Mouse (Mus musculus) lung, adult 2 months (tissue): Measurements from ENCODE around the gene Tagap1. TPM values are rescaled to one million over a fixed set of nuclear protein-coding genes. Genes with fewer than 3 reads are reported as not detected.
A peak's percentile ranks its signal among the peaks of the same experiment; 100 is the strongest.
"Not testable (repeated sequence)": the region's sequence is repeated elsewhere in the genome, so short reads cannot be mapped to it uniquely, and the experiment has no call there.

Experiments
- DNase-seq: peaks from one replicate; pipeline ENCODE4 v3.0.0; 2022
- H3K4me1 ChIP-seq: fragments of 200-500 bp; 2 replicates; pipeline ENCODE4 v1.6.1; 2011; ENCODE audit warnings: low read length; ENCODE audit not compliant: control insufficient read depth, insufficient read depth
- H3K4me3 ChIP-seq: fragments of 200-500 bp; replicated peaks from 2 replicates; pipeline ENCODE3; 2011; ENCODE audit warnings: low read depth, mild to moderate bottlenecking, control low read depth, low read length; ENCODE audit errors: extremely low read depth
- WGBS: fragments of 180-500 bp; shearing (Covaris S2); methylation state at CpG from one replicate; pipeline ENCODE4 v1.1.7; 2018; 5-methylcytosine and 5-hydroxymethylcytosine counted together
- polyA plus RNA-seq: library from polyadenylated mRNA; depleted of rRNA; stranded (reverse); fragments of >200 nt; gene quantifications from 2 replicates; pipeline ENCODE4 v1.2.3, GENCODE M21; 2012; rRNA removed

The Tagap1 gene
- polyA plus RNA-seq = 10.1 and 13.1 TPM in 2 replicates

GRCm38 (mm10) chr17:6960776-6961175 lies at the start of gene Tagap1:
Gene Tagap1, minus strand, starts transcription at chr17:6961156.
- 1% methylated on average over 41 of the region's 51 CpGs for WGBS
- H3K4me1 ChIP-seq = not testable (repeated sequence)
- DNase-seq = peak; percentile 65
- peak within 1 kb of the TSS; percentile 59 for H3K4me3 ChIP-seq

GRCm38 (mm10) chr17:7009901-7010300 lies 48.9 kb upstream of the Tagap1 start:
- H3K4me1 ChIP-seq, H3K4me3 ChIP-seq, DNase-seq: not testable (repeated sequence)
- 28% methylated on average over 6 of the region's 9 CpGs for WGBS

GRCm38 (mm10) chr17:7009440-7009839 lies 48.5 kb upstream of the Tagap1 start:
- not testable (repeated sequence) for DNase-seq, H3K4me1 ChIP-seq, H3K4me3 ChIP-seq
- WGBS = no CpG with 5 or more reads among the region's 7 CpGs

GRCm38 (mm10) chr17:7008885-7009284 lies 47.9 kb upstream of the Tagap1 start:
- not testable (repeated sequence) for H3K4me3 ChIP-seq, DNase-seq, H3K4me1 ChIP-seq

GRCm38 (mm10) chr17:7005646-7006045 lies 44.7 kb upstream of the Tagap1 start:
- H3K4me3 ChIP-seq, DNase-seq, H3K4me1 ChIP-seq: not testable (repeated sequence)
- 53% methylated on average over 3 of the region's 4 CpGs for WGBS

- DNase-seq, H3K4me3 ChIP-seq, H3K4me1 ChIP-seq: not testable (repeated sequence)
- no CpG with 5 or more reads among the region's 3 CpGs for WGBS
Observed at GRCm38 (mm10) chr17:7003392-7003791, 42.4 kb upstream of the Tagap1 start.

GRCm38 (mm10) chr17:7001790-7002585 lies 41.0 kb upstream of the Tagap1 start:
- WGBS = 75% methylated on average over 9 of the region's 12 CpGs
- not testable (repeated sequence) for H3K4me1 ChIP-seq, DNase-seq, H3K4me3 ChIP-seq

GRCm38 (mm10) chr17:6997778-6998490 lies 37.0 kb upstream of the Tagap1 start:
- not testable (repeated sequence) for DNase-seq, H3K4me1 ChIP-seq, H3K4me3 ChIP-seq
- WGBS = 67% methylated on average over 1 of the region's 7 CpGs

- H3K4me1 ChIP-seq, H3K4me3 ChIP-seq, DNase-seq: not testable (repeated sequence)
- WGBS = 78% methylated on average over 8 of the region's 8 CpGs
Observed at GRCm38 (mm10) chr17:6996826-6997225, 35.9 kb upstream of the Tagap1 start.

- not testable (repeated sequence) for H3K4me1 ChIP-seq, DNase-seq, H3K4me3 ChIP-seq
- no CpG with 5 or more reads among the region's 6 CpGs for WGBS
Observed at GRCm38 (mm10) chr17:6995504-6995903, 34.5 kb upstream of the Tagap1 start.

- 77% methylated on average over 1 of the region's 1 CpGs for WGBS
- H3K4me1 ChIP-seq, H3K4me3 ChIP-seq, DNase-seq: not testable (repeated sequence)
Observed at GRCm38 (mm10) chr17:6986118-6986517, 25.2 kb upstream of the Tagap1 start.

- H3K4me3 ChIP-seq, H3K4me1 ChIP-seq, DNase-seq: not testable (repeated sequence)
- 88% methylated on average over 5 of the region's 8 CpGs for WGBS
Observed at GRCm38 (mm10) chr17:6980144-6980543, 19.2 kb upstream of the Tagap1 start.

GRCm38 (mm10) chr17:6979380-6979779 lies 18.4 kb upstream of the Tagap1 start:
- DNase-seq, H3K4me3 ChIP-seq, H3K4me1 ChIP-seq: not testable (repeated sequence)
- 5% methylated on average over 5 of the region's 5 CpGs for WGBS
